Mouse (Mus musculus) 416B (cell line): Measurements from ENCODE around the gene Pla2g2e.
"Not testable (repeated sequence)": the region's sequence is repeated elsewhere in the genome, so short reads cannot be mapped to it uniquely, and the experiment has no call there.

ENCODE experiments used
- DNase-seq: peaks from one replicate; pipeline ENCODE4 v3.0.0; 2011; ENCODE audit warnings: low read depth

Pla2g2e gene

DNA sequence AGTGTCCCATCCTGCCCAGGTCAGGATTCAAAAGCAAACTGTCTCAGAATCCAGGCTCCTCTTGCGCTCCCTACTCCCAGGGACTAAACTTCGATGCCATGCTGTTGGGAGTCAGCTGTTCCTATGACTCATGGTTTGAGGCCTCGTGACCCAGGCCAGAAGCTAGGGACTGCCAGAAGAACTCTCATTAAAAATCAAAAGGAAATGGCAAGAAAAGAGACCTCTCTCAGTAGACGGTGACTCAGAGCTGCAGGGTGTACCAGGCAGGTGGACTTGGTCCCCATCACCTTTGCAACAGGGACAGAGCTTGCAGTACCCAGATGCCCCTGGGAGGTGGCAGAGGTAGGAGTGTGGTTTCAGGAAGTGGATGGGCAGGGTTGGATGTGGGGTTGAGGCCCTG lies at the start of gene Pla2g2e:
TSS of gene Pla2g2e (plus strand) at position 212 of the 400 bp plus-strand sequence.
- DNase-seq: peak; percentile 75

DNA sequence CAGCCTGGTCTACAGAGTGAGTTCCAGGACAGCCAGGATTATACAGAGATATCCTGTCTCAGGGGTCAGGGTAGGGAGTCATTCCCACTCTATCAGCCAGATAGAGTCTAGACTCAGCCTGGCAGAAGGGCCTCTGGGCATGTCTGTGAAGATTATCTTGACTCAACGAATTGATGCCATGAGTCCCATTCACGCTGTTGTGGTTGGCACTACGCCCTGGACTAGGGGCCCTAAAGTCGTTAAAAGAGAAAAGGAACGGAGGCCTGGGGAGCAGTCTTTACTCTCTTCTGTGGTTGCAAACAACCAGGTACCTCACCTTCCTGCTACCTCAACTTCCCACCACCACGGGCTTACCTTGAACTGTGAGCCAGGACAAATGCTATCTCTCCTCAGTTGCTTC lies 37.9 kb upstream of the Pla2g2e start:
- DNase-seq: no peak

DNA sequence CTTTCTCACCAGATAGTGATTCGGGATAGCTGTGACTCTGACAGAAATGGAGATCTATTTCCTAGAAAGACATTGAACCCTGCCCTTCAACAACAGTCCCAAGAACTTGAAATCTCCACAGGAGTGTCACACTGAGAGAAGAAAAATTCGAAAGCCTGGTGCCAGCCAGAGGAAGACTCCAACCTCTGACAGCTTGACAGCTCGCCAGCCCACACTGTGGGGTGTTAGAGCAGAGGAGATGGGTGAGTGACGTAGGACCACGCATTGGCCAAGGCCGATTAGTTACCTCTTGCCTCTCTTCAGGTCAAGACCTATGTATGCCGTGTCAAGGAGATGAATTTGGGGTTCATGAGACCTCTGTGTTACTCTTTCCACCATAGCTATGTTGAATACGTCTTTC lies 37.0 kb upstream of the Pla2g2e start:
- DNase-seq: no peak

DNA sequence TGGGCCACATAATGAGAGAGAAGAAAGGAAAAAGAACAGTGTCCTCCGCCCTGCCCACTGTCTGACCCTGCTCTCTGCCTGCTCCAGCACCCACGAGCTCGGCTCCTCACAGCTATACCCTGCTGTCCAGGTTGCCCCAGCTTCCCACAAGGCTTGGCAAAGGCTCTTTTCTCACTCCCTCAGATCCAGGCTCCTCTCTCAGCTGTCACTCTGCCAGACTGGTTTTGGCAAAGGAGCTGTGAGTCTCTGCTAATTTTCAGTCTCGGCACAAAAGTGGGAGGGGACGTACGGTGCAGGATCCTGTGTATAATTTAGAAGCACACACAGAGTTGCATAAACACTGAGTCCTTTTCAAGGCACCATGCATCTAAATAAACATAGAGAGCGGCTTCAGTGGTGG lies 36.4 kb upstream of the Pla2g2e start:
- DNase-seq: no peak

DNA sequence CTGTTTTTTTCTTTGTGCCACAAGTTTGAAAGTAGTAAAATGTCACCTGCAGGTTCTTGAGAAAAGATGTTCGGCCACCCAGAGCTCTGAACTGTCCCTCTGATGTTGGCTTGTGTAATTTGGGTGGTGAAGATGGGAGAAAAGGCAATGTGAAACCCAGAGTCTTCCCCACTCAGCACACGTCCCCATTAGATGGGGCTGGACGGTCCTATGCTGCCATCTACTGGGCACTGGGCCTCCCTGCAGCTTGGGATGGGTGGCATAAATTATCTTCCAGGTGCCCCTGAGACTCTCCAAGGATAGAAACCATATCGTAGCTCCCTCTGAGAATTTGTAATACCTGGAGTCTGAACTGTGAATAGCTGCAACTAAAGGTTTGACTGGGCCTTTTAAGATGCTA lies 26.3 kb upstream of the Pla2g2e start:
- peak; percentile 72 for DNase-seq

DNA sequence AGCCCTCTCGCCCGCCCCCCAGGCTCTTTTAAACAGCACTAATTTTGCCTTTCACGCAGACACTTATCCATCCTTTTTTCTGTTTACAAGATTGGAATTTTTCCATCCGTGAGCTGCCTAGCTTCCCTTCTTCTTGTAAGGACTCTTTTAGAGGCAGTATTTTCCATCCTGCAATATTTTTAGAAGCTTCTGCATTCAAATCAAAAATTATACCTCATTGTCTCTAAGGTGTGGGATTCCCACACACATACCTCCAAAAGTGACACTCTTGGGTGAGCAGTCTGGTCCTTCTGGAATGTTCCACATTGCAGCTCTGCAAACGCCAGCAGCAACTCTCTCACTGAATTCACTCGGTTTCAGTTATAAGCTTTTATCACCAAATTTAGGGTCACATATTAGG lies 24.8 kb upstream of the Pla2g2e start:
- DNase-seq: no peak

DNA sequence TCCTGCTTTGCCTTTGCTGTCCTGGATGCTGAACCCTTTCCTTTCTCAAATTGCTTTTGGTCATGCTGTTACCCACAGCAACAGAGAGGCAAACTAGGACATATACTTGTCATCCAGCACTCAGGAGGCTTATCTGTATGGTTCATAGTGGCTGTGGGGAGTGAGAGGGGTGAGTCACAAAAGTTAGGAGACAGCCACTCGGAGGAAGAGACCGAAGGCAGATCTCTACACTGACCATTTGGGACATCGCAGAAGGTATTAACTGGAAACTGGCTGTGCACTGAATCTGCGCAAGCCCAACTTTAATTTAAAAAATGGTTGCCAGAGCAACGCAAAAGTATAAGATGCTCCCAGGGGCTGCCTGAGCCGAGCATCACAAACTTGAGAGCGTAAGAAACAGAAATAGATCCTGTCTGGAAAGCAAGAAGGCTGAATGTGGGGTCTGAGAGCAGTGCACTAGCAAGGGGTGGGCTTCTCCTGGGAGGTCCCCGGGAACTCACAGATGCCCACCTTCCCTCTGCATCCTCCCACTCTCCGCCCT lies 22.6 kb upstream of the Pla2g2e start:
- peak; percentile 46 for DNase-seq

DNA sequence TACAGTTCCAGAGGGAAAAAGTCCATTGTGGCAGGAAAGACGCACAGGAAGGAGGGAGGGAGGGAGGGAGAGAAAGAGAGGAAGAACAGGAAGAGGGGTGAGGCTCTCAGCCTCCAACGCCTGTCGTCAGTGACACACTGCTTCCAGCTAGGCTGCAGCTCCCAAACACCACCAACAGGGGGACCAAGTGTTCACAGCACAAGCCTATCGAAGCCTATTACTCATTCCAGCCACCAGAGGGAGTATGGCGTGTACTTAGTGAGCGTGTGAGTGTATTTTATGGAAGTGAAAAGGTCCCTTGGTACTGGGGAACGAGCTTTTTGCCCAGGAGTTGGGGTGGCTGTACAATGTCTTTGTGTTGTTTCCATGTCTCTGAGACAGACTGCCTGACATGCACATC lies 21.3 kb upstream of the Pla2g2e start:
- DNase-seq: peak; percentile 90

DNA sequence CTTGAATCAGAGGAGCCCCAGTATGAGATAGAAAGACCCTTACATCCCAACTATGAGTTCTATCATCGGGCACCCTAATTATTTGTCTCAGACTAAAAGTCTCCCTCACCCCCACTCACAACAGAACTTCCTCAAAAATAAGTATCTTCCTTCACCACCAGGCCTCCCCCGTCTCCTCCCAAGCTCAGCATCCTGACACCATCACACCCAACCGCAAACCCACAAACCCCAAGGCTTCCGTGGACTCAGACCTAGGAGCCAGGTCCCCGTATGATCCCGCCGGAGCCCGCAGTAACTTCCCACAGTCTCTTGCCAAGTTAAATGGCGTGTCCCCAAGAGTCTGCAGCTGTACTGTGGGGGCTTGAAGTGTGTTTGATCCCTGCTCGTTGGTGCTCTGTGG lies 20.2 kb upstream of the Pla2g2e start:
- peak; percentile 83 for DNase-seq

DNA sequence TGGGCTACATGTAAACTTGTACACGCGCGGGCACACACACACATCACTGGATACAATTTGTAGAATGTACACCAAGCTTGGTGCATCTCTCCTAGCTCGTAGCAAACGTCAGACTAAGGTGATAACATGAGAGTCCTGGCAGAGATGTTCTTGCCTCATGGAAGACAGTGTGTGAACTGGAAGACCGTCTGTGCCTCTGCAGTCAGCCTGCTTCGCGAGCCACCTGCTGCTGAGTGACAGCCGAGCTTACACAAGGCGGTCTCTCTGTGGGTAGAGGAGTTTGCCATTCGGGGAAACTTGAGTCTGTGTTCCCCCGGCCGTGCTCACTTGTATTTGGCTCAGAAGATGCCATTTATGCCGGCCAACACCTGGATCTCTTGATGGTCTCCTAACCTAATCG lies 19.3 kb upstream of the Pla2g2e start:
- DNase-seq: no peak

DNA sequence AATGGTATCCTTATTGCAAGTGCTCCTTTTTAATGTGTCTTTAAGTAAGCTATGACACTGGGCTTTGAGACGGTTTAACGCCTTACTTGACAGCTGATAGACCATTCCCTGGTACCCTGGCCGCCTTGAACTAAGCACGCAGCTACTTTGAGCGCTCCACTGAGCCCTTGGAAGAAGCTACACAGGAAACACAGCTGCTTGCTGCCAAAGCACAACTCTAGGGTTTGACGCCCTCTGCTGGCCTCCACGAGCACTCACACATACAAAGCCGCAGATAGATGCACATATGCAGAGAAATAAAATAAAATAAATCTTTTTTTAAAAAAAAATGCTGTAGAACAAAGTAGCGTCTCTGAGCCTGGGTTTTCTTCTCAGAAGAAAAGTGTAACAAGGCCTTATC lies 18.5 kb upstream of the Pla2g2e start:
- peak; percentile 46 for DNase-seq

DNA sequence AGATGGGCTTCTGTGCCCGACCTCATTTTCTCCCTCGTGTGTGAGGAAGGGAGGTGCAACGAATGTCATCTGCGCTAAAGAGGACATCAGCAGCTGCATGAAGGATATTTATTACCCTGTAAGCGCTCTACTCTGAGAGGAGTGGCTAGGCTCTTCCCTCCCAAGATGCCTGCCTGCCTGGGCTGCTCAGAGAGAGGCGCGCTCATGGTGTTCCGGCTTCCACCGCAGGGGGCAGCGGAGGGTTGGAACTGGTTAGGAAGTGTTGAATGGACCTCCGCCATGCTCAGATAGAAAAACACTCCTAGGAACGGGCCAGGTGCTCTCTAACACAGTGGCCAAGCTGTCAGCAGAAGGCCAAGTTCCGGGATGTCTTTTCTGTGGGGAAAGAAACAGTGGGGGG lies 18.0 kb upstream of the Pla2g2e start:
- no peak for DNase-seq

DNA sequence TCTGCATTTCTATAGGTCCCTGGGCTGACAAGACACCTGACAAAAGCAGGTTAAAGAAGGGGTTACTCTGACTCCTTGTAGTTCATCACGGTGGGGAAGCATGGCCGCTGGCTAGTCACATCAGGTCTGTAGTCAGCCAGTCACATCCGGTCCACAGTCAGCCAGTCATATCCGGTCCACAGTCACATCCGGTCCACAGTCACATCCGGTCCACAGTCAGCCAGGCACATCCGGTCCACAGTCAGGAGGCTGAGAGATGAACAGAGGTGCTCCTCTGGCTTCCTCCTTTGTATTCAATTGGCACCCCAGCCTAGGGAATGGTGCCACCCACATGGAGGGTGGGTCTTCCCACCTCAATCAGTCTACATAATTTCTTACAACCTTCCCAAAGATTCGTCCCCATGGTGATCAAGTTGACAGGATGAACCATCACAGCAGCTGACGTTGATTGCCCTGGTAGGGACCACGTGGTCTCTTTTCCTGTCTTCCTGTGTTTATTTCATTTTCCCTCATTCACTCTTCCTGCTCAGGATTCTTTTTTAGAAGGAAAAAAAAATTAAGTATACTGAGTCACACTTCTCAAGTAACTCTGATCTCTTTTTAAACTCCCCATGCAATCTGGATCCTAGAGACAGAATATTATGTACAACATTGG lies 14.3 kb upstream of the Pla2g2e start, which contains the start of gene Pla2g5:
TSS of gene Pla2g5 (minus strand) at position 139 of the 655 bp plus-strand sequence.
- peak; percentile 96 for DNase-seq

DNA sequence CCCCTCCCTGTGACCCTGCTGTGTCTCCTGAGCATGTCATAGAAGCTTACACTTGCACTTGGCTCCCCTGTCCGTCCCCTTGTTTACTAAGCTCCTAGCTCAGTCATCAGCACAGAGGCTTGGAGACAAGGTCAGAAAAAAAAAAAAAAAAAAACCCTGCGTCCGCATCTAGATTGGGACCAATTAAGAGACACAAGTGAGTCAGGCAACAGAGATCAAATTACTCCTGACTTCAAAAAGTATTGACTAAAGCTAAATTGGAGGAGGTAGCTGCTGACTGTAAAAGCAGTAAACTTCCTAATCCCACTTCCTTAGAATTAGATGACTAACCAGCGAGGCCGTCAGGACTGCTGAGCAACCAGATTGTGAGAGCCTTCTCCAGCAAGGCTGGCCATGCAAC lies 12.7 kb upstream of the Pla2g2e start:
- DNase-seq: peak; percentile 70

DNA sequence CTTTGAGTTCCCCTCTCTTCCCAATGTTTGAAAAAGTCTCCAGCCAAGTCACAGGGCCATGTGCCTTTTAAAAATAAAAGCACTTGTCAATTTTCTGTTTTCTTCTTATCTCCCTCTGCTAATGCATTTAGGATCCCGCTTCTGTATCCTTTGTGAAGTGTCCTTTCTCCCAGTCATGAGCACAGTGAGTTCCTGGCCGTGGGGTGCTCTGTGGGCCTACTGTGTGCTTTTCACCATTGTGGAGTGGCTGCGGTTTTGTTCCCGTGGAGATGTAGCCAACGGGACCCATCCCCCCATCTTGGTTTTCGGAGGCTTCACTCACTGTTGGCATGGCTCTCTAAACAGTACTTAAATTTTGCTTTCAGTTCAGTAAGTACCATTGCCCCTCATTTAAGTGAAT lies 11.8 kb upstream of the Pla2g2e start:
- no peak for DNase-seq

DNA sequence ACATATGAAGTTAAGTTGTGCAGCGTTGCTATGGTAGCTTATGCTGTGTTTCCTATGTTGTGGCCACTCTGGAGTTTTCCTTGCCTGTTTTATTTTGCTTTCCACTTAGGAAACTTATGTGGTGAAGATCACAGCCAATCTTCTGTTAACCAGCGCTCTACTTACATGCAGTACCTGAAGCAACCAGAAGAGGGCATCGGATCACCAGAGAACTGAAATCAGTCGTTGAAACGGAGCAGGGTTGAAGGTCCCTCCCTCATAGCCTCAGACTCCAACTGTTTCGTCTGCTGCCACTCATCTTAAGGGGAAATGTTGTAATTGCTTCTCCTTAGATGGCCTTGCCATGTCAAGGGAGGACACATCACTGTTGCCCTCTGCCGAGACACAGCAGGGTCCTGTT lies 11.3 kb upstream of the Pla2g2e start:
- peak; percentile 95 for DNase-seq

DNA sequence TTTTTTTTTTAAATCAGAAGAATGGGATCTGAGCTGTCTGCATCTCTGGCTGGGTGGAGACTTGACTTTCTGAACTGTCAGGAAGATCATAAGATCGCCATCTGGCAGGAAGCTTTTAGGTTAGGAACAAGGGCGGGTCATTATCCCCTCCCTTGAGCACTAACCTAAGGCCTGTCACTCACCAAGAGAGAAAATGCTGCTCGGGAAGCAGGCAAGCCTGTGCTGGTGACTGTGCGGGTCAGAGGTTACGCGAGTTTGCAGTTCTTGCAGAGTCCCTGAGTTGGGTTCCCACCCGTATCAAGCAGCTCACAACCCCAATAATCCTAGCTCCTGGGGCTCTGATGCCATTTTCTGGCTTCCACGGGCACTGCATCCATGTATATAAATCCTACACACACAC lies 9.1 kb upstream of the Pla2g2e start:
- peak; percentile 72 for DNase-seq

DNA sequence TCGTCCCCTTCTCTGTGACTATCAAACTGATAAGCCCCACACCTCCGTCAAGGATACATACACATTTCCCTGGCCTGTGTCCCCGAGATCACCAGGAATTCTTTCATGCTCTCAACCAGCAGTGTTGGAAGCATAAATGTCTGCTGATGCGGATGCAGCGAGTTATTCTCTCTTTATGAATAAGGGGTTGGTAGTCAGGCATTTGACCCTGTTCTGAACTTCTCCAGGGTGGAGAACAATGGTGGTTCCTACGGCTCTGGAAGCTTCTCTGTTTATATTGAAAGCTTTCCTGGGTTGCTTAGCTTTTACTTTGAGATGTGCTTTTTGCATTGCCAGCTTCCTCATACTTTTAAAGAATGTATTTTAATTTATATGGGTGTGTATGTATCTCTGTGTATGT lies 3.9 kb upstream of the Pla2g2e start, which contains the start of gene Gm13030:
TSS of gene Gm13030 (minus strand) at position 101 of the 400 bp plus-strand sequence.
- no peak for DNase-seq

DNA sequence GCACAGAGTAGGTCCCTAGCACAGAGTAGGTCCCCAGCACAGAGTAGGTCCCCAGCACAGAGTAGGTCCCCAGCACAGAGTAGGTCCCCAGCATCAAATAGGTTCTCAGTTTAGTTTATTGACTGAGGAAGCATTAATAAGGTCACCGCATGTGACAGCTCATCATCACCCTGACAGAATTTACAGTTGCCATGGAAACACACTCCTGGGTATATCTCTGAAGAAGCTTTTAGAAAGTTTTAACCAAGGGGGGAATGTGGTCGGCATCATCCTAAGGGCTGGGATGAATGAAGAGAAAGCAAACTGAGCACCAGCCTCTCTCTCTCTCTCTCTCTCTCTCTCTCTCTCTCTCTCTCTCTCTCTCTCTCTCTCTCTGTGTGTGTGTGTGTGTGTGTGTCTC lies 2.5 kb upstream of the Pla2g2e start:
- DNase-seq: not testable (repeated sequence)

DNA sequence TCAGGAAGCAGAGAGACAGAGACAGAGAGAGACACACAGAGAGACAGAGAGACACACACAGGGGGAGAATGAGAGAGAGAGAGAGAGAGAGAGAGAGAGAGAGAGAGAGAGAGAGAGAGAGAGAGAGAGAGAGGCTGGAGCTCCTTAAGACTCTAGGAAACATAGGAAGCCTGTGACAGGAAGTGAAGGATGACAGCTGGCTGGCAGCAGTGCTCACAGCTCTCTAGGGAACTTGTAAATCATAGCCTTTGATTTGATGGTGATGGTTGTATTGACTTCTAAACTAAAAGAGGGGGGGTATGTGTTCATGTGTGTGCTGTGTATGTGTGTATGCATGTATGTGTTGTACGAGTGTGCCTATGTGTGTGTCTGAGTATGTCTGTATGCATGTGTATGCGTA lies 1.8 kb upstream of the Pla2g2e start:
- DNase-seq: no peak

DNA sequence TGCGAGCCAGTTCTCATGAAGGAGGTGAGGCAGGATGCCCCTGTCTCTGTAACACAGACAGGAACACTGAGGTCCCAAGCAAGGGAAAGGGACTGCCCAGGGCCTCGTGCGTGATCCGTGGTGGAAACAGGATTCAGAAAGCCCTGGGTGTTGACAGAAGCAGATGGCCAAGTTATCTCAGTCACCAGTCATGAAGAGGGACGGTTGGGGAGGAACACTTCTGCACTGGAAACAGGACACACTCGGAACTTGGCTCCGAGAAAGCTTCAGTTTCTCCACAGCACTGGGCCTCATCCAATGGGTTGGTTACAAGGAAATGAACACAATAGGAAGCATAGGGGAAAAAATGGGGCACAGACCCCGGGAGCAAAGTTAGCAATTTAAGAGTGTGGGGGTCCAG lies 1.0 kb downstream of the Pla2g2e start:
- no peak for DNase-seq

DNA sequence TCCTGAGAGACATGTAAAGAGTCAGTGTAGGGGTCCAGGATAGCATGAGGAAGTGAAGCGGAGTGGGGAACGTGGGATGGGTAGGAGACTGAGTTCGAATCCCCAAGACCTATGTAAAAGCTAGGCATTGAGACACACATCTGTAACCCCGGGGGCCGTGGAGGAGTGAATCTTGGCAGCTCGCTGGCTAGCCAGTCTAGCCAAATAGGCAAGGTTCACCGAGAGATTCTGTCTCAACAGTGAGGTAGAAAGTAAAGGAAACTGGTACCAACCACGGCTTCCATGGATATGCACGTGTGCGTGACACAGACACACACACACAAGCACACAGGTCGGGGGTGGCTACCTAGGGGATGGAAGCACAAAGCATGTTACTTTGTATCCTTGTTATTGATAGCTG lies 2.1 kb downstream of the Pla2g2e start:
- DNase-seq: no peak

DNA sequence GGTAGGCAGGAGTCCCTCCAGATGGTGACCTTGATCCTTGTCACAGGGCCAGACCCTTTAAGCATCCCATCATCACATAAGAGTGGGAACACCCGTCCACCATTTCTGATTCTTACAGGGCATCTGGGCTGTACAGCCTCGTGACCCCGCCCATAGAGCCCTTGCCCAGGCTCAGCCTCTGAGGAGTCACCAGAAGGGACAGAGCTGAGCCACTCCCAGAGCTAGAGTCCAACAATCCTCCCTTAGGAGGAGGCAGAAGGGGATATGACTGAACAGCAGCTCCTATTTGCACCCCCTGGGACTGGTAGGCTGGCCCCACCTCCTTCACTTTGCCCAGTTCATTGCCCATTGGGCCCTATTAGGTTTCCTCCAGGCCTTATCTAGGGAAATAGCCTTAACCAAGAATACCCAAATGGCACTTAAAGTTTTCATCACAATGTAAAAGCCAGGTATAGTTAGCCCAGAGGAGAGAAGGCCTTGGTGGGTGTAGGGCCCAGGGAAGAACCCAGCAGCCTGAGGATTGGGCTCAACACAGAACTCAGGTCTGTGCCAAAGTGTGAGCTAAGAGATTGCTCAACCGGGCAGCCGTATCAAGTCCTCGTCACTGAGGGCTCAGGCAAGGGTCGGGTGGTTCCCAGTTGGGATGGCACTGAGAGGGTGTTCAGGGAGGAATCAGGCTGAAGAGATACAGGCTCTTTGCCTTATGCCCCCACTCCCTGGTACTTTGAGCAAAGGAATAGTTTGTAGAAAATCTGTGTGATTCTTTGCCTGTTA lies 3.3 kb downstream of the Pla2g2e start:
- no peak for DNase-seq
